In the genomic region with DNA sequence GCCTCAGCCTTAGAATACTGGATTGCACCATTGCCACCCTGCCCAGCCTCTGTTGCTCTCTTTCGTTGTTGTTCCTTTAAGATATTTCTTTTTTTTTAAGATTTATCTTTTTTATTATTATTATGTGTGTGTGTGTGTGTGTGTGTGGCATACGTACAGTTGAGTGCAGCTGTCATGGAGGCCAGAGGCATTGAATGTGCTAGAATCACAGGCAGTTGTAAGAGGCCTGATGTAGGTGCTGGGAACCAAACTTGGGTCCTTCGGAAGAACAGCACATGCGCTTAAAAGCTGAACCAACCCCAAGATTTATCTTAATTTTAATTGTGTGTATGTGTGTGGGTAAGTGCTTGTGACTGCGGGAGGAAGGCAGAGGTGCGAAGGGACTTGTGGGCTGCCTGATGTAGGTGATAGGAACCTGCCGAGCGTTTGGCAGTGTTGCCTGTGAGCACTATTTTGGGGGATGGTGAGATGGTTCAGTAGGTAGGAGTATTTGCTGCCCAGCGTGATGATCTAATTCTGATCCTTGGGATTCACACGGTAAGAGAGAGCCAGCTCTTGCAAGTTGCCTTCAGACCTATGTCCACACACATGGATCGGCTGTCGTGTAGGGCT, we compare ENCODE assay signal across 19 mouse cellular contexts. TPM values are rescaled to one million over a fixed set of nuclear protein-coding genes. Genes with fewer than 3 reads are reported as not detected.
A peak's percentile ranks its signal among the peaks of the same experiment; 100 is the strongest.
DNase-seq lines count a peak whose midpoint lies in the region; ATAC-seq and TF ChIP-seq lines count a peak whose summit lies in the region.
"Had no signal": no experiment of that assay in that cellular context is flagged by ENCODE, and none has a peak within 500 bp of the region (broad histone marks: within the 10 kb centered on the region; RNA-seq: fewer than 3 reads in every experiment).

No protein-coding gene starts in this region.

- H3K4me3 ChIP-seq in gastrocnemius, adult 2 months = no peak overlapping the region
- H3K4me3 ChIP-seq: forebrain, embryonic 10.5 days; heart, embryonic 12.5 days; hindbrain, embryonic 10.5 days; limb, embryonic 13.5 days had no signal

- H3K27ac ChIP-seq in gastrocnemius, adult 2 months = peak overlapping the region; percentile 70
- H3K27ac ChIP-seq: forebrain, embryonic 10.5 days; hindbrain, embryonic 10.5 days; limb, embryonic 13.5 days had no signal

- TF ChIP-seq CTCF in gastrocnemius, adult 2 months (IDR thresholded peaks at IDR 0.05) = no peak

- ATAC-seq in megakaryocyte, adult 5-6 weeks (ENCODE audit: poor library complexity, severe bottlenecking) = 0 out of 2 replicates have a peak, but pooled peaks have one; percentile 9

- intact Hi-C loops in gastrocnemius, adult 2 months (cut with DNase I) = no loop called here

- no peak for DNase-seq in gastrocnemius, adult 2 months
- DNase-seq in gastrocnemius, postnatal 4 days (ENCODE audit: low spot score in 2 of 2) = no peak
- DNase-seq in CD4-positive helper T cell, adult 2 months (ENCODE audit: low read depth, low spot score) = peak; percentile 67
- peak; percentile 37 for DNase-seq in brain, adult 2 months (ENCODE audit: low read depth, low spot score)
- no peak for DNase-seq in cerebellum, adult 11-12 months
- DNase-seq in urinary bladder, postnatal 14 days (ENCODE audit: low spot score) = no peak
- DNase-seq in MN1 (ENCODE audit: low spot score) = no peak
- DNase-seq: adrenal gland, postnatal 14 days; cerebellum, adult 9-11 months; heart, postnatal 10 days; kidney, adult 11 months; kidney, postnatal 4 days; lung, adult 2 months; thymus, postnatal 25 days had no signal

RNA-seq across cellular contexts. Expression of gene Adora2a, which starts 15.4 kb away (rescaled TPM):
- under 1 TPM; 0.92 to 0.98 TPM for total RNA-seq in gastrocnemius, adult 2 months (2021)
- 1 to 10 TPM; 4.4 to 5.5 TPM for total RNA-seq in gastrocnemius, postnatal 4 days (2021)
- total RNA-seq in megakaryocyte, adult 5-6 weeks (2015) = 3.3 TPM in 2 replicates
- 2.6 and 3.0 TPM in 2 replicates for total RNA-seq in megakaryocyte, adult 5-6 weeks (2017)

Comparison
In these comparisons a context has a peak if more than half of its experiments do, and no peak if none do; other contexts are left out.
1. DNase-seq: peak in CD4-positive helper T cell, adult 2 months (single experiment) and brain, adult 2 months (single experiment); none in gastrocnemius, adult 2 months (single experiment), gastrocnemius, postnatal 4 days (0 of 2), cerebellum, adult 11-12 months (single experiment), urinary bladder, postnatal 14 days (single experiment) and MN1 (single experiment).